Mouse (Mus musculus) kidney, postnatal 36 days (tissue): ENCODE measurements around the gene Zc3h14.

Source experiments
- DNase-seq, 2 experiments: peaks; one replicate each; pipeline ENCODE4 v3.0.0; 2021 to 2022; ENCODE audit warnings: mixed read lengths in 2 of 2

Zc3h14 gene

DNA sequence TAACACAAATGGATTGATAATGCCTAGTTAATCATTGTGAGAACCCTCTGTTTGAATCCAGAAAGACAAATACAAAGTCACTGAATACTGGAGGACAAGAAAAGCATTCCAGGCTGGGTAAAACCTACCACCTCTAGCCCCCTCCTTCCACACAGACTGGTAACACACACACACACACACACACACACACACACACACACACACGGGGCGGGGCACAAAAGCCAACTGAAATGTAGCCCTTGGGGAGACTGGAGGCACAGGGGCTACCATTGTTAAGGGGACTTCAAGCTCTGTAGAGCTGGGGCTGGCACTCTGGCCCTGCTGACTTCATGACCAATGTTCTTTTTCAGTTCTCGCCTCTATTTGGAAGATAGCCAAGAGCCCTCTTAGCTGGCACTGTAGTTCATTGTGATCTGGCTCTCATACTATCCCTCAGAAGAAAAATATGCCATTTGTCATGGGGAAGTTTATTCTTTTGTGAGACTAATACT lies 5.7 kb upstream of the Zc3h14 start:
- peak in 1 of 2 experiments; percentile 33 for DNase-seq

DNA sequence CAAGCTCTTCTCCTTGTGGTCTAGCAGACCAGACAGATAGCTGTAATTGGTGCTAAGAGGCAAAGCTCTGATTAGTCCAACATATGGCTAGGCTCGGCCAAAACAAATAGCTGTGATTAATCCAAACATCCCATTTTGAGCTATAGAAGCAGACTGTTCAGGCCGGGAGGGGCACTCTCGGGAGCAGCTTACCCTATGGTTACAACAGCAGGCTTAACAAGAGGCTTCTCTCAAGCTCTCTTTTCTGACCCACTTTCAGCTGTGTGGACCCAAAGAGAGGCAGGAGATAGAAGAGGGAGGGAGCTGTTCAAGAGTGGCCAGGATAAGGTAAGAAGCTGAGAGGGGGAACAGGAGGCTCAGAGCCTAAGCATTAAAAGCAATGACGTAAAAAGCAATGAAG lies 1.1 kb upstream of the Zc3h14 start:
- no peak for DNase-seq

DNA sequence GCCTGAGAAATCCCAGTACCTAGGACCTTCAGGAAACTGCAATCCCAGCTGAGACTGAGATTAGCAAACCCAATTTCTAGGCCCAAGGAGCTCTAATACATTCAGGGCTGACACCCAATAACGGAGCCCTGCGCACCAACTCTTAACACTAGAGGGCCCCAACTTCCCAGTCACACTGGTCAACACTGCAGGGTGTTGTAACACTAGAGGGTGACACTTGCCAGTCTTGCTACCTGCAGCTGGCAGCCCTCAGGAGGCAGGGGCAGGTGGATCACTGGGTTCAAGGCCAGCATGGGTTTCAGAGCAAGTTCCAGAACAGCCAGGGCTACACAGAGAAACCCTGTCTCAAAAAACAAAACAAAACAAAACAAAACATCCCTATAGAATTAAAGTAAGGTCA lies 633 bp upstream of the Zc3h14 start:
- DNase-seq, result peak; percentile 74 to 81

DNA sequence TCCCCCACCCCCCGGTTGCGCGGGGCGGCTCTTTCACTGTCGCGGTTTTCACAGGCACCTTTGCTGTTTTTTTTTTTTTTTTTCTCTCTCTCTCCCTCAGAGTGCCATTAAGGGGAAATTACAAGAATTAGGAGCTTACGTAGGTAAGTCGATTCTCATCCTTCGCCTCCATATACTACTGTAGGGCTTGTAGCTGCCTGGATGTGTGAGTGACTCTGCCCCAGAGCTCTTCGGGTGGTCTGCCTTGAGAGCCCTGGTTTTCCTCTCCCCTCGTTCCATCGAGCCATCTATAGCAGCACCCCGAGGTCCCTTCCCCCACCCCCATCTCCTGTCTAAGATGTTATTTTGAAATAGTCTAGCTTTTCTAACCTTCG lies 603 bp downstream of the Zc3h14 start:
- DNase-seq, result peak in 1 of 2 experiments; percentile 19

DNA sequence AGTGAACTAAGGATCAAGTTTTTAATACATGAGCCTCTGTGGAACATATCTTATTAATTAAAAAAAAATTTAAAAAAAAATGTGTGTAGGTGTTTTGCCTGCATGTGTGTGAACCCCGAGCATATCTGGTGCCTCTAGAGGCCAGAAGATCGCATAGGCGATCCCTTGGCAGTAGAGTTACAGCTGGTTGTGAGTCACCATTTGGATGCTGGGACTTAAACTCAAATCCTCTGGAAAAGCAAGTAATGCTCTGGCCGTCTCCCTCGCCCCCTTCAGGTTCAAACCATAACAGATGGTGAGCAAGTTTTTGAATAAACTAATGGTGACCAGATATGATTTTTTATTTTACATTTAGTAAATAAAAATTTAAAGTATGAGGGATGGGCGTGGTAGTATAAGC lies 10.9 kb downstream of the Zc3h14 start:
- no peak for DNase-seq

DNA sequence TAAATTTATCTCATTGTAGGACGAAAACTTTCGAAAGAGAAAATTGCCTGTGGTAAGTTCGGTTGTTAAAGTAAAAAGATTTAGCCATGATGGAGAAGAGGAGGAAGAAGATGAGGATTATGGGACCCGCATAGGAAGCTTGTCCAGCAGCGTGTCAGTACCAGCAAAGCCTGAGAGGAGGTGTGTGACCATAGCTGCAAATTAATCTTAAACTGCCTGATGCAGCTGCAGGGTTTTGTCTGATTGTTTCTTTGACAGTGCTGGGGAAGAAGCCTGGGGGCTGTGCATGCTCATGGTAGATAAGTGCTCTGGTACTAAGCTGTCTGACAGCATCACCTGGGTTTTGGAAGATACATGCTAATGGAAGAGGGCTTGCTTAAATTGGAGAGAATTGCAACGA lies 12.9 kb downstream of the Zc3h14 start:
- DNase-seq, result no peak

DNA sequence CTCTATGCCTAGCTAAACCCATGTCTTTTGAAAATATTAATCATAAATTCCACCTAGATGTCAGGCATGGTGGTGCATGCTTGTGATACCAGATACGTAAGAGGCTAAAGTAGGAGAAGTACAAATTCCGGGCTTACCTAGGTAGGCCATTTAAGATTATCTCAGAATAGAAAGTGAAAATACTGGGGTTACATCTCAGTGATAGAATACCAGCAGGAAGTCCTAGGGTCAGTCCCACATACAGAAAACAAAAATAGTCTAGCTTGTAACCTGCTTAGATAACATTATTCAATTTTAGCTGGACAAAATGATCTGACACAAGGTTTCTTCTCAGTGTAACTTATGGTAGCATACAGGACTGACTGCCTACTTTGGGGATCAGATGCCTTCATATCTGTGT lies 19.5 kb downstream of the Zc3h14 start:
- no peak for DNase-seq

DNA sequence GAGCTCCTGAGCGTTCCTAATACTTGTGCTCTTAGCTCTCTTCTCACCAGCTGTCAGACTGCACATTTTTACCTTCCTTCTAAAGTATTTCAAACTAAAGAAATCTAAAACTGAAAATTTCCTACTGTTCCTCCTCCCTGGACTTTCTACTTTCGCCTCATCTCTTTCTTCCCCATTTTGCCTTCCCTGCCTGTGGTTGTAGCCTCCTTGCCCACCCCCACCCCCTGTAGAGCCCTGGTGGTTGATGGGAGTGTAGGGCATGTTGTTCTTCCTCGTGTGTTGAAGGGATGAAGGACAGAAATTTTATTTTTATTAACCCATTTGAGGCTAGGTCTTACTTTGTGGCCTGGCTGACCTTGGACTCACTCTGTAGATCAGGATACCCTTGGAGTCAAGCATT lies 30.7 kb downstream of the Zc3h14 start:
- no peak for DNase-seq

DNA sequence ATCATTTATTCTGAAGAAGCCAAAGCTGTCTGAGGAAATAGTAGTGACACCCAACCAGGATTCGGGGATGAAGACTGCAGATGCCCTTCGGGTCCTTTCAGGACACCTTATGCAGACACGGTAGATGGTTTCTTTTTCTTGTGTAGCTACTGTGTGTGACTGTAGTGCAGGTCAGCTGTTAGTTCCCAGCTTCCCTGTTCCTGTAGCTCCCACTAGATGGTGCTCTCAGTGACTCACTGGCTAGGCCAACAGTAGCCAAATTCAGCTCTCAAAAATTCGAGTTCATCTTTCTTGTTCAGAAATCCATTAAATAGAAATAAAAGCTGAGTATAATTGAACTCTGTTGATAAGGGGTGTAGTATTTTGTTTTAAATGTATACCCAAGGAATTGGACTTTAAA lies 32.4 kb downstream of the Zc3h14 start:
- DNase-seq, result peak; percentile 23 to 53

DNA sequence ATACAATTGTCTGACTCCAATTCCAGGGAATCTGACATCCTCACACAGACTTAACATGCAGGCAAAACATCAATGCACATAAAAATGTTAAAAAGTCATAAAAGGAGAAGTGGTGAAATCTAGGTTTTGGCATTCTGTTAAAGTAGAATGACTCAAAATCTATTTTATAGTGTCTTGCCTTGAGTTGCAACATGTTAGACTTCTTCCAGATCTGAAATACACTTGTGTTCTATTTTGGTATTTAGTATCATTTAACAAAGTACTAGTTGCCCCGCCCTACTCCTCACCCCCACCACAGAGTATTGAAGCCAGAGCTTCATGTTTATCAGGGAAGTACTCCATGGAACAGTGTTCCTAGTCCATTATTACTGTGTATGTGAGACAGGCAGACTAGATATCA lies 37.5 kb downstream of the Zc3h14 start:
- DNase-seq, result no peak

DNA sequence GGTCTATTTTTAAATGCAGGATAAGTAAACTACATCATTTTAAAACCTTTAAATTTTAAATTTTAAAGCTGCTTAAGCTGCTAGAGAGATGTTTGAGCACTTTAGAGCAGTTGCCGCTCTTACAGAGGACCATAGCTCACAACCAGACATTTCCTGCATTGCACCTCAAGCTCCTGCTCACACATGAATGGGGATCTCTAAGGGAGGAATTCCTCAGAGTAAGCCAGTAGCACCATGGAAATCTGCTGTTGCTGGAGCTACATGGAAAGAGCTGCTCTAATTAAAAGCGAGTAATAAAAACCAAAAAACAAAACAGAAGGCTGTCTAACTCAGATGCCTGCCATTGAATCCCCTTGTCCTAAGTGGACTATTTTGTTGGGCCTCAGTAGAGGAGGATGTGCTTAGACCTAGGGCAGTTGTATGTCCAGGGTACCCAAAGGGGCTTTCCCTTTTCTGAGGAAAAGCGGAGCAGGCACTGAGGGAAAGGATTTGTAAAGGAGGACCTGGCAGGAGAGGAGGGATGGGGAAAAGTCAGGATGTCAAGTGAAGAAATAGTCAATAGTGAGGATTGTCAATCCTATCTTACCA lies 49.1 kb downstream of the Zc3h14 start:
- no peak for DNase-seq

DNA sequence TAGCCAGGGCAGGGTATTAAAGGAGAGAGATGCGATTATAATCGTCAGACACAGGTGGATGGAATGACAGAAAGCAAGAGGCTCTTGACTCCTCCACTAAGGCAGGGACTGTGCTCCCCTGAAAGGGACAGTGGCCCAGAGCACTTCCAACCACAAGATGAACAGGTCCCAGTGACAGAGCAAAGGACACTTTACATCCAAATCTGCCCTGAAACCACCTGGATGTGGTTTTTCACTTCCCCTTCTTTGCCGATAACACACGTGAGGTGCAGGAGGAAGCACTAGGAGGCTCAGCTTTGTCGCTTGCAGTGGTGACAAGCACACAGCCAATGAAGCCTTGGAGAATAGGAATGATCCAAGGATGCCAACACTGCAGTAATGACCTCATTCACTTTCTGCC lies 53.6 kb downstream of the Zc3h14 start:
- no peak for DNase-seq

DNA sequence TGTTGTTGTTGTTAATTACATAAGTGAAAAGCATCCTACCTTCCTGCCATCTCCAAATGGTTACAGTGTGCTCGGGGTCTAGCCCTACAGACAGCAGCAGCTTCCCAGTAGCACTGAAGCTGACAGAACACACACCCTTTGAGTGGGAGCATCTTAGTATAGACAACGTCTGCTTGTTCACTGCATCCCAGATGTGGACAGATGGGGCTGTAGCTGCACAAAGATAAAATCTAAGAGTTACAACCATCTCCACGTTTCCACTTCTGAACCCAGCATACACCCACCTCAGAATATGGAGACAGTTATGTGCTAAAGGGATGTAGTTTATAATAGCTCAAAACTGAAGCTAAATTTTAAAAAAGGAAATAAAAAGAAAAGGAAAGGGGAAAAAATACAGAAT lies 55.5 kb downstream of the Zc3h14 start:
- no peak for DNase-seq

DNA sequence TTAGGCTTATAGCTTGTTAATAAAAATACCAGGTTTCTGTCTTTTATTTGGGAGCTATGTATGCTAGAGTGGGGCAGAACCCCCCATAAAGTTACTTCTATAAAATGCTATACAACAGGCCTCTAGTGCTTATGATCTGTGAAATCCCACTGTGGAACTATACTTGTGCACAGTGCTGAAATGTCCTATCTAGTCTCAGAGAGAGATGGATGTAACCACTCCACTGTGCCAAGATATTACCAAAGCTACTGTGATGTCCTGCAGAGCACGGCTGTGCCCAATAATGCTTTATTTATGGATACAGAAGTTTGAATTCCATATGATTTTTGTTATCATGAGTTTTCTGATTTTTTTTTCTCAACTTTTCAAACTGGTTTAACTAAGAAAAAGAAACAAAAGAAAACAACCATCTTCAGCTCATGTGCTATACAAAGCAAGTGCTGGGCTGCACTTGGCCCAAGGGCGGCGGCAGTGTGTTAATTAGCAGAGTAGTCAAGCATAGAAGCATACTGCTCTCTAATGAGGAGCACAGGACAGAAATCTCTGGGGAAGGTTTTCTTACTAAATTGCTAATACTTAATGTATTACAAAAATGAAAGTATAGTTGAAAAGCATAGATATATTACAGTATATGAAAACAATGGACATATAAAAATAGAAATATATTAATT lies 57.4 kb downstream of the Zc3h14 start:
- no peak for DNase-seq

DNA sequence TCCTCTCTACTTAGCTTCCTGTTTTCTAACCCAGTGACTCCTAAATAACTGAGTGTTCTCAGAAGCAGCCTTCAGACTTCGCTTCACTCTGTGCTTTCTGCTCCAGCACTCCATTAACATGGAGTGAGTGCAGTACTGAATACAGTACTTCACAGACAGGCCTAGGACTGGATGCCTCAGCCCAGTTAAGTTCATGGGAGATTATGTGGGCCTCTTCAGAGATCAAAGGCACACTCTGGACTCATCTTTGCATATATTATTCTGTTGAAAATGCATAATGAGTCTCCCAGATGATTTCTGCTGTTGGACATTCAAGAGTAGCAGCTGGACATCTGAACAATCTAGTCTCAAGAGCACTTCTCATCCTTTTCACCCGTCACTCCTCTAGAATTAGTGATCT lies 74.0 kb downstream of the Zc3h14 start:
- DNase-seq, result no peak

DNA sequence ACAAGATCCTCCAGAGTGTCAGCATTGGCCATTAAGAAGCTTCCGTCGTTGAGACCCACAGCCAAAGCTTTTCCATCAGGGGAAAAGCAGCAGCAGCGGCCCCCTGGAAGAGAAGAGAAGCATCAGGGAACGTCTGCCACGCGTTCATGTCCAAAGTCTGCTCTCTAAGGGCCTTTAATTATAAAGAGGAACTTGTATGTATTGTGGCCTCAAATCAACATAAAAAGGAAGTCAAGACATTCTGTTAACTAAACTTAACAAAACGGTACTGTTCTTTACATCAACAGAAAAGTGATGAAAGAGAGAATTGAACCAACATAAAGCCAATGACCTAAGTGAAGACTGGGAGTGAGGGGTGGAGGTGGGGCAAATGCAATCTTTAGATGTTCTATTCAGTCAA lies 84.4 kb downstream of the Zc3h14 start:
- no peak for DNase-seq

DNA sequence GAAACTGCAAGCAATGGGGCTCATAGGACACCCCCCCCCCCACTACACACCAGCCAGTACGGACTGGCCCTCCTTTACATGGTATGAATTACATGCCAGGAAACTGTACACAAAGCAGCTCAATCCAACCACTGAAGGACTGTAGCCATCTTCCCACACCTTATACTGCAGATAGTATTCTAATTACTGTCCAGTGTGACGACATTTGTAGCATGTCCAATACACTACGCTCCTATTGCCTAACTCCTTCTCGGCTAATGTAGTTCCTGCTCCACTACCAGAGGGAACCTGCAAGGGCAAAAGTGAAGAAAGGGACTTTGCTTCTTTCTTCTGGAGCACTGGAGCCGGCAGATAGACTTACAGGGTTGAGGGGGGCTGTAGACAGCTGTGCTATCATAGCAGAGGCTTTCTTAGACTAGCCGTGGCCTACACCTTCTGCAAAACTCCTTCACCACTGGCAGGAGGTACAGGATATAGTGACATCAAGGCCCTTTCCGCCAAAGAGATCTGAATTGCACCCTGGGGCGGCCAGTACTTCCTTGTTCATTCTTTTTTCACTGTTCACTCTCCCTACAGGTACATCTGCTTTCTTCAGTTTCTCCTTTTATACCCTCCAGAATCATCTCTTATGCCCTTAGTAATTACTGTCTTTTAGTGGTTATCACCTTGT lies 86.3 kb downstream of the Zc3h14 start:
- peak in 1 of 2 experiments; percentile 3 for DNase-seq

DNA sequence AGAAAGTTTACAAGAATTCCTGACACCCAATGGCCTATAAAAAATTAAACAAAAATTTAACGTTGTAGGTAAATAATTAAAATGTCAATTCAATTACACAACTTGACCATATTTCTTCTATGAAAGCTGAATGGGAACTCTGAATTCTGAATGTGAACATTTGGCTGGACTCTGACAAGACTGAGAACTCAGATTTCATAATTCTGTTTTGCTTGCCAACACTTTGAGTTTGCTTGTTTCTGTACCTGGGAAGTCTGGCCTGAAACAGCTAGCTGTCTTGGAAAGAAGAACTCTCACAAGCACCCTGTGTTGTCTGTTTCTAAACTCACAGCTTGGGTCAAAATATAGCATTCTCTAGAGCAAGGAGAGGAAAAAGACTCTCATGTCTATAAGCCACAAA lies 87.1 kb downstream of the Zc3h14 start:
- peak in 1 of 2 experiments; percentile 16 for DNase-seq

DNA sequence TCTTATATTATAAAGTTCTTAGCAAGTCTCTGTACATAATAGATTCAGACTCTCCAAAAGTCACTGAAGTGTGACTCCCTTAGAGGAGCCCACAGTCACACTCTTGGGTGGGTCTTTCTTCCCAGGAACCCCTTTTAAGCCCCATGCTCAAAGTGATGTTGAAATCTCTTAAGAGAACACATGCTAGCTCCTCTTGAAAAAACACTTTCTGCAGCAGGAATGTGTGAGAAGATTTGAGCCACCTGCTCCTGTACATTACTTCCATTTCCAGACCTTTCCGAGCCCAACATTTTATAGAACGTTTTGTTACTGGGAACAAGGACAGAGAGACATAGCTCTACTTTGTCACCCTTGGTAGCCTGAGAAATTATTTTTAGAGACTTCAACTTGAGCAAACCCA lies 88.1 kb downstream of the Zc3h14 start:
- no peak for DNase-seq

DNA sequence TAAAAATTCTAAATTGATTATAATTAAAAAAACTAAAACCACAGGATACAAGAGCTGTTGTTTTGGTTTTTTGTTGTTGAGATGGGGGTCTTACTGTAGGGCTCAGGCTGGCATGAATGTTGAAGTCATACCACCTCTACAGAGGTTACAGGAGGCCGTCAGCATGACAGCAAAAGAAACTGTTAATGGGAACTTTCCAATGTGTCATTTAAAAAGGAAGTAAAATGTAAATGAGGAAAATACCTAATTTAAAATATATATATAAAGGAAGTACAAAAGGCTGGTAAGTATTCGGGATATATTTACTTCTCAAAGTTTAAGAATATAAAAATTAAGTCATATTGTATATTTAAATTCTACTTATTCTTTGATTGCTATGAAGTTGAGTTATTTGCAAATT lies 88.7 kb downstream of the Zc3h14 start:
- no peak for DNase-seq
